Mouse (Mus musculus) midbrain, embryonic 15.5 days (tissue): ENCODE results near the gene Prps1. TPM values are rescaled to one million over a fixed set of nuclear protein-coding genes. Genes with fewer than 3 reads are reported as not detected.
"Not testable (repeated sequence)": the region's sequence is repeated elsewhere in the genome, so short reads cannot be mapped to it uniquely, and the experiment has no call there.

Experiments
- ATAC-seq: fragments of 200-750 bp; cut with Nextera tagmentation; replicated peaks from 2 replicates; pipeline ENCODE4 v1.8.0; 2017; ENCODE audit warnings: moderate TSS enrichment
- H3K27ac ChIP-seq: fragments of 300-500 bp; sonication (generic); 2 replicates; pipeline ENCODE4 v1.5.1; 2015; ENCODE audit warnings: mild to moderate bottlenecking, inconsistent platforms
- H3K27me3 ChIP-seq: fragments of 300-500 bp; sonication (generic); replicated peaks from 2 replicates; pipeline ENCODE4 v1.6.1; 2015; ENCODE audit warnings: inconsistent platforms
- H3K36me3 ChIP-seq: fragments of 300-500 bp; sonication (generic); replicated peaks from 2 replicates; pipeline ENCODE4 v1.6.1; 2015; ENCODE audit warnings: inconsistent platforms
- H3K4me1 ChIP-seq: fragments of 300-500 bp; sonication (generic); 2 replicates; pipeline ENCODE4 v1.6.1; 2015; ENCODE audit warnings: inconsistent platforms
- H3K4me2 ChIP-seq: fragments of 300-500 bp; sonication (generic); 2 replicates; pipeline ENCODE4 v1.6.1; 2015; ENCODE audit warnings: inconsistent platforms, mild to moderate bottlenecking, moderate library complexity
- H3K4me3 ChIP-seq: fragments of 300-500 bp; sonication (generic); 2 replicates; pipeline ENCODE4 v1.5.1; 2015; ENCODE audit warnings: mild to moderate bottlenecking, inconsistent platforms
- H3K9ac ChIP-seq: fragments of 300-500 bp; sonication (generic); 2 replicates; pipeline ENCODE4 v1.6.1; 2015; ENCODE audit warnings: mild to moderate bottlenecking, inconsistent platforms
- H3K9me3 ChIP-seq: fragments of 300-500 bp; sonication (generic); 2 replicates; pipeline ENCODE4 v1.6.1; 2016; ENCODE audit warnings: inconsistent platforms
- WGBS: fragments of 180-500 bp; shearing (Covaris S2); methylation state at CpG from one replicate; pipeline ENCODE4 v1.1.7; 2015; ENCODE audit warnings: mixed read lengths; 5-methylcytosine and 5-hydroxymethylcytosine counted together
- polyA plus RNA-seq: library from polyadenylated mRNA; unstranded; fragments of >200 nt; fragmentation: Nextera tagmentation; extraction: Ambion mirVana; gene quantifications from 2 replicates; pipeline ENCODE4 v1.2.1, GENCODE M21; 2015

Prps1 gene
- polyA plus RNA-seq, 1 experiment from 2014 or later: 78.5 TPM

- Histone ChIP-seq H3K9me3 (no peaks in the 10 kb centered on the region), H3K27ac (no peak overlapping the region), H3K27me3 (peaks cover 13% of the 10 kb centered on the region), H3K4me3 (no peak overlapping the region), H3K4me1 (no peaks in the 10 kb centered on the region), H3K4me2 (no peak overlapping the region), H3K36me3 (no peaks in the 10 kb centered on the region), H3K9ac (no peak overlapping the region)
- 54% methylated on average over 15 of the region's 15 CpGs for WGBS
- no peak for ATAC-seq
Observed at GRCm38 (mm10) chrX:140505497-140506238, 49.3 kb downstream of the Prps1 start.

GRCm38 (mm10) chrX:140506436-140507180, 50.2 kb downstream of the Prps1 start:
- Histone ChIP-seq H3K4me3 (no peak overlapping the region), H3K9ac (no peak overlapping the region), H3K4me1 (no peaks in the 10 kb centered on the region), H3K9me3 (no peaks in the 10 kb centered on the region), H3K27ac (no peak overlapping the region), H3K27me3 (peaks cover 10% of the 10 kb centered on the region), H3K4me2 (no peak overlapping the region), H3K36me3 (no peaks in the 10 kb centered on the region)
- 66% methylated on average over 6 of the region's 6 CpGs for WGBS
- no peak for ATAC-seq

GRCm38 (mm10) chrX:140507377-140507776, 51.0 kb downstream of the Prps1 start:
- Histone ChIP-seq H3K9me3 (no peaks in the 10 kb centered on the region), H3K27me3 (peaks cover 15% of the 10 kb centered on the region), H3K4me1 (no peaks in the 10 kb centered on the region), H3K4me3 (no peak overlapping the region), H3K9ac (no peak overlapping the region), H3K27ac (no peak overlapping the region), H3K4me2 (no peak overlapping the region), H3K36me3 (no peaks in the 10 kb centered on the region)
- 68% methylated on average over 1 of the region's 1 CpGs for WGBS
- no peak for ATAC-seq

- not testable (repeated sequence) for H3K4me2 ChIP-seq, ATAC-seq, H3K27ac ChIP-seq, H3K9me3 ChIP-seq, H3K4me3 ChIP-seq, H3K9ac ChIP-seq, H3K4me1 ChIP-seq, H3K36me3 ChIP-seq
- H3K27me3 ChIP-seq: peaks cover 18% of the 10 kb centered on the region
- WGBS: 81% methylated on average over 4 of the region's 4 CpGs
Observed at GRCm38 (mm10) chrX:140508791-140509190, 52.4 kb downstream of the Prps1 start.

GRCm38 (mm10) chrX:140509817-140510216, 53.4 kb downstream of the Prps1 start:
- H3K27me3 ChIP-seq: peaks cover 21% of the 10 kb centered on the region
- H3K36me3 ChIP-seq: no peaks in the 10 kb centered on the region
- H3K4me3 ChIP-seq: no peak overlapping the region
- no peak overlapping the region for H3K27ac ChIP-seq
- WGBS: 56% methylated on average over 6 of the region's 6 CpGs
- H3K4me2 ChIP-seq: no peak overlapping the region
- ATAC-seq: no peak
- no peaks in the 10 kb centered on the region for H3K4me1 ChIP-seq
- no peak overlapping the region for H3K9ac ChIP-seq
- H3K9me3 ChIP-seq: no peaks in the 10 kb centered on the region

- WGBS: 36% methylated on average over 24 of the region's 24 CpGs
- Histone ChIP-seq H3K4me1 (no peaks in the 10 kb centered on the region), H3K27me3 (peaks cover 21% of the 10 kb centered on the region), H3K4me3 (peak overlapping the region; percentile 18), H3K9ac (0 out of 2 replicates have a peak overlapping the region, but pooled peaks have one; percentile 17), H3K27ac (no peak overlapping the region), H3K9me3 (no peaks in the 10 kb centered on the region), H3K36me3 (no peaks in the 10 kb centered on the region), H3K4me2 (peak overlapping the region; percentile 41)
- peak; percentile 53 for ATAC-seq
Observed at GRCm38 (mm10) chrX:140510696-140511429, 54.5 kb downstream of the Prps1 start.

- Histone ChIP-seq H3K9me3 (no peaks in the 10 kb centered on the region), H3K9ac (no peak overlapping the region), H3K27ac (no peak overlapping the region), H3K27me3 (peaks cover 21% of the 10 kb centered on the region), H3K36me3 (no peaks in the 10 kb centered on the region), H3K4me1 (no peaks in the 10 kb centered on the region), H3K4me3 (no peak overlapping the region), H3K4me2 (no peak overlapping the region)
- 48% methylated on average over 7 of the region's 7 CpGs for WGBS
- no peak for ATAC-seq
Observed at GRCm38 (mm10) chrX:140511687-140512651, 55.6 kb downstream of the Prps1 start.

- ATAC-seq: no peak
- Histone ChIP-seq H3K36me3 (no peaks in the 10 kb centered on the region), H3K4me2 (no peak overlapping the region), H3K27me3 (peaks cover 25% of the 10 kb centered on the region), H3K4me3 (no peak overlapping the region), H3K9ac (no peak overlapping the region), H3K4me1 (no peaks in the 10 kb centered on the region), H3K27ac (no peak overlapping the region), H3K9me3 (no peaks in the 10 kb centered on the region)
- WGBS: 97% methylated on average over 2 of the region's 2 CpGs
Observed at GRCm38 (mm10) chrX:140513379-140513778, 57.0 kb downstream of the Prps1 start.

- WGBS: 82% methylated on average over 8 of the region's 8 CpGs
- Histone ChIP-seq H3K4me1 (no peaks in the 10 kb centered on the region), H3K27ac (no peak overlapping the region), H3K36me3 (no peaks in the 10 kb centered on the region), H3K27me3 (peaks cover 21% of the 10 kb centered on the region; the same call in 1 of the 2 replicates), H3K9ac (no peak overlapping the region), H3K4me3 (no peak overlapping the region), H3K4me2 (no peak overlapping the region), H3K9me3 (no peaks in the 10 kb centered on the region)
- ATAC-seq: no peak
Observed at GRCm38 (mm10) chrX:140518351-140518750, 61.9 kb downstream of the Prps1 start.

- 24% methylated on average over 25 of the region's 25 CpGs for WGBS
- H3K27me3 ChIP-seq: peaks cover 18% of the 10 kb centered on the region; the same call in 1 of the 2 replicates
- no peaks in the 10 kb centered on the region for H3K9me3 ChIP-seq
- no peaks in the 10 kb centered on the region for H3K4me1 ChIP-seq
- H3K27ac ChIP-seq: no peak overlapping the region
- H3K36me3 ChIP-seq: no peaks in the 10 kb centered on the region
- peak overlapping the region; percentile 14; the same call in 1 of the 2 replicates for H3K4me3 ChIP-seq
- no peak overlapping the region for H3K9ac ChIP-seq
- peak; percentile 89 for ATAC-seq
- H3K4me2 ChIP-seq: peak overlapping the region; percentile 39
Observed at GRCm38 (mm10) chrX:140520146-140521102, 64.0 kb downstream of the Prps1 start.
